Mouse (Mus musculus) spleen, adult 18-20 months (tissue): ENCODE results near the gene Aldh9a1.
"Not testable (repeated sequence)": the region's sequence is repeated elsewhere in the genome, so short reads cannot be mapped to it uniquely, and the experiment has no call there.

Experiments
- DNase-seq, 2 experiments: peaks; one replicate each; pipeline ENCODE4 v3.0.0; 2022; ENCODE audit warnings: mixed read lengths in 2 of 2

Gene Aldh9a1

GRCm38 (mm10) chr1:167349815-167350596, at the start of gene Aldh9a1:
TSS of gene Aldh9a1 (plus strand) at chr1:167349991.
- DNase-seq, result peak; percentile 74 to 85

- no peak for DNase-seq
Measured at GRCm38 (mm10) chr1:167300122-167300521, 49.7 kb upstream of the Aldh9a1 start.

DNA sequence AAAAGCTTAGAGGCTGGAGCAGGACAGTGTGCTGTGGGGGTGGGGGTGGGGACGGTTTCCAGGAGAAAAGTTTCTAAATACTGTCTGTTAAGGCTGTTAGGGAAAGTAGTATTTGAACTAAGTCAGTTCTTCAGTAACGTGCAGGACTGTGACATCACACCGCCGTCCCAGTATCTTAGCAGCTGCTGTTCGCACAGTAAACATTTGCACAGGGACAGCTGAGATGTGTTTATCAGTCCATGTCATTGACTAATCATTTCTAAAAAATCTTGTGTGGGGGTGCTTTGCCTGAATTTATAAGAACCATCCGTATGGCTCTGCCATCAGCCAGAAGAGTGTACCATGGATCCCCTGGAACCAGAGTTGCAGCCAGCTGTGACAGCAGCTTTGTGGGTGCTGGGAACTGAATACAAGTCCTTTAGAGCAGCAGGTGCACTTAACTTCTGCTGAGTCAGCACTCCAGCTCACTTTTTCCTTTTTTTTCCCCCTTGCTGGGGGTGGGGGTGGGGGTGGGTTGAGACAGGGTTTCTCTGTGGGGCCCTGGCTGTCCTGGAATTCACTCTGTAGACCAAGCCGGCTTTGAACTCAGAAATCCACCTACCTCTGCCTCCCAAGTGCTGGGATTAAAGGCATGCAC, 44.2 kb upstream of the Aldh9a1 start:
- no peak for DNase-seq

DNA sequence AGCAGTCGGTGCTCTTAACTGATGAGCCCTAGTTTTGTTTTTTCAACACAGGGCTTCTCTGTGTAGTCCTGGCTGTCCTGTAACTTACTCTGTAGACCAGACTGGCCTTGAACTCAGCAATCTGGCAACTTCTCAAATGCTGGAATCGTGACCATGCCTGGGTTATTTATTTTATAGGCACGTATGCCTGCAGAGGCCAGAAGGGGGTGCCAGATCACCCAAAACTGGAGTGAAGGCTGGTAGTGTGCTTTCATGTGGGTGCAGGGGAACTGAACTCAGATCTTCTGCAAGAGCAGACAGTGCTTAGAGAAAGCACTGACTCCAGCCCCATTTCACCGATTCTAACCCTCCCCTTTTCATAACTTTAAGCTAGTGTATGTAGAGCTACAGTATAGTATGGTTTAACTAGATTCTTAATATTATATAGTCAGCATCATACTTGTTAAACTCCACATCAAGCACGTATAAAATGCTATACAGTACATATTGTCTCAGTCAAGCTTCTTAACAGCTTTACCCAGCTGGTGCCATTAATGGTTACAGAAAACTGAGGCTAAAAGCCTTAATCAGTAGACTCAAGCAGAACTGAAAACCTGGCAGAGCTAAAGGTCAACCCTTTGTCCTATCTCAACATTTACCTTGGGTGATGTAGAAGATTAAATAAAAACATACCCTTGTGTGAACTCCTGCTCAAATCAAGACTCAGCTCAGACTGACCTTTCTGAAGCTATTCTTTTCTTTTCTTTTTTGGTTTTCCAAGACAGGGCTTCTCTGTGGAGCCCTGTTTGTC, 43.1 kb upstream of the Aldh9a1 start:
- peak; percentile 47 to 66 for DNase-seq

DNA sequence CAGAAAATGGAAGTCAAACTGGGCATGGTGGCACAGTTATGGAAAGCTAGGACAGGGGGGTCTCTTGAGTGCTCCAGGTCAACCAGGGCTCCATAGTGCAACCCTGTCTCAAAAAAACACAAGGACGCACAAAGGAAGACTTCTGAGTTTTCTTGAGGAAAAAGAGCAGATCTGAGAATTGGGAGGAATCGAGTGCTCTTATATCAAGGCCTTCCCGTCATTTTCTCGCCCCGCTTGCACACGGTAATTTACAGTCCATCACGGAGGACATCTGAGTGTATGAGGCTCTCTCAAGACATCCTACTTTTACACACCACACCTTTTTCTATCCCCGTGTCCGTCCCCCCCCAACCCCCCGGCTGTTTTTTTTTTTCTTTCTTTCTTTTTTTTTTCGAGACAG, 42.1 kb upstream of the Aldh9a1 start:
- DNase-seq, result no peak

GRCm38 (mm10) chr1:167308261-167309054, 41.3 kb upstream of the Aldh9a1 start, which contains the start of gene Tmco1:
TSS of gene Tmco1 (plus strand) at chr1:167308378.
- DNase-seq, result peak; percentile 93 to 95

DNA sequence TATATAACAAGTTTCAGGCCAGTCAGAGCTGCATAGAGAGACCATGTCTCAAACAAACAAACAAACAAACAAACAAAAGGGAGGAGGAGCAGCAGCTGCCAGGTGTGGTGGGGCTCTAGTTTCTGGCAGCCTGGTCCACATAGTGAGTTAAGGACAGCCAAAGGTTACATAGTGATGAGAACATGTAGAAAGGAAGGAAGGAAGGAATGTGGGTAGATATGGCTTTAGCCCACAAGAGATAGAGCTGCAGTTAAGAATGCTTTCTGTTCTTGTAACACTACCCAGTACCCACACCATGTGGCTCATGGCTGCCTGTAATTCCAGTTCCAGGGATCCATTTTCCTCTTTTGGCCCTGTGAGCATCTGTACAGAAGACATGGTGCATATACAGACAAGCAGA, 37.4 kb upstream of the Aldh9a1 start:
- DNase-seq, result no peak

GRCm38 (mm10) chr1:167313220-167313619, 36.6 kb upstream of the Aldh9a1 start:
- no peak for DNase-seq

DNA sequence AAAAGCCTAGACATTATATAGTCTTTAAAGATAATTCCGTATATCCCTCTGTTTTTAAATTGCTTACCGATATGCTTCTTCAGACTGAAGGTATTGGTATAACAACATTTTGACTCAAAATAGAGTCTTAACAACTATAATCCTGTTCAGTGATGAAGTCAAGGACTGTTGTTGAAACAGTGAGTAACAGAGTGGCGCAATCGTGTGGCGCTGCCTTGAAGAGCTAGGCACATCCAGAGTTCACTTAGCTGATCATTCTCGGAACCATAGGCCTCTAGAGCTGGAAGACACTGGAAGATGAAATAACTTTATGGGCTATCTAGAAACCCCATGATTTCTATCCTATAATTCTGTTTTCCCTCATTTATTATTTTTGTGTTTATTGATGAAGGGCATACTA, 28.1 kb upstream of the Aldh9a1 start:
- DNase-seq, result no peak

DNA sequence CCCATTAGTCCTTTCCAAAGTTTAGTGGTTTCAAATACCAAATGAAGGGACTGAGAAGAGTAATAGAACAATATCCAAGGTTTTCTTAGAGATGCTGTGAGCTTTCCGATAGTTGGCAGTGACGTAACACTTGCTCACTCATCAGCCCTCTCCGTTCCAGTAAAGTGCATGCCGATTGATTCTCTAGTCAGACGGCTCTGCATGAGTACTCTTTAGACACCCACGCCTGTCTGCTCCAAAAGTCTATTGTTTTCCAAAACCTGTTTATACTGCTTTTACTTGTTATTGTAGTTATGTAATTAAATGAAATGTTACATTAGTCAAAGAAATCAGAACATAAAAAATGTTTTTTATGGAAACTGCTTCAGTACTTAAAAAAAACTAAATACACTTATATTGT, 21.0 kb upstream of the Aldh9a1 start:
- DNase-seq, result no peak

GRCm38 (mm10) chr1:167331106-167331505, 18.7 kb upstream of the Aldh9a1 start:
- no peak for DNase-seq

GRCm38 (mm10) chr1:167336398-167336797, 13.4 kb upstream of the Aldh9a1 start:
- DNase-seq, result no peak

GRCm38 (mm10) chr1:167337463-167338095, 12.2 kb upstream of the Aldh9a1 start:
- peak; percentile 50 to 76 for DNase-seq

GRCm38 (mm10) chr1:167339177-167339781, 10.5 kb upstream of the Aldh9a1 start:
- DNase-seq, result no peak

DNA sequence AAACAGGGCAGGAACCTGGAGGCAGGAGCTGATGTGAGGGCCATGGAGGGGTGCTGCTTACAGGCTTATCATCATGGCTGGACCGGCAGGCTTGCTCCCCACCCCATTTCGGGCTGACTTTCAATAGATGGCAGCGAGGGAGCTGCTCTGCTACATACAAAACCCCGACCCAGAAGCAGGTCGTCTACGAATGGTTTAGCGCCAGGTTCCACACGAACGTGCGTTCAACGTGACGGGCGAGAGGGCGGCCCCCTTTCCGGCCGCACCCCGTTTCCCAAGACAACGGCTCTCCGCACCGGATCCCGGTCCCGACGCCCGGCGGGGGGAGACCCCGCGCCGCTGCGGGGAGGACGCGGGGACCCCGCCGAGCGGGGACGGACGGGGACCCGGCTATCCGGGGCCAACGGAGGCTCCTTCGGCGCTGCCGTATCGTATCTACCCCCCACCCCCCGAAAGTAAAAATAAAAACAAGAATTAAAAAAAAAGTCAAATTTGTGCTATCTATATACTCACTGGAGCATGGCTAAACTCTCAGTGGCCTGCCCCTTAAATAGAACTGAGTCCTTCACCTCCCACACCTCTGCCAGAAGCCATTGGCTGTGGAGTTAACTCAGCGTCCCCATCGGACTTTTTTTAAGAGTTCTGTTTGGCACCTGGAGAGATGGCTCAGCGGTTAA, 9.5 kb upstream of the Aldh9a1 start:
- no peak for DNase-seq

DNA sequence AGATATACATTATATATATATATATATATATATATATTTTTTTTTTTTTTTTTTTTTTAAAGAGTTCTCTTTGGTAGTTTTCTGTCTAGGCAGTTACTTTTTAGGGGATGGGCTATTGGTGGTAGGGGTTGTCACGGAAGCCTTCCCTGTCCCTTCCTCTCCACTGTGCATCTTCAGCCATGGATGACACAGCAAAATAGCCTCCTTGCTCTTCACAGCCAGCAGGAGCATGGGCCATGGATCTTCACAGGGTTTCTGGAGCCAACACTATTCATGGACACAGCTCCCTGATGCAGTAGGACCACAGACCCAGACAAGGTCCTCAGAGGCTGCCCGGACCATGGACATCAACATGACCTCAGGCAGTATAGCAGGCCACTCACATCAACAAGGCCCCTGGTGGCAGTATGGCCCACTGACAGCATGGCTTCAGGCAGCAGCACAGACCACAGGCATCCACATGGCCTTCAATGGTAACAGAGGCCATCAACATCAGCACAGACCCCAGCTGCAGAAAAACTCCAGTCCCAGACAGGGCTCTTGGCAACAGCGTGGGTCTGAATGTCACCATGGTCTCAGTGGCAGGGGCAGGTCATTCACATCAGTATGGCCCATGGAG, 8.8 kb upstream of the Aldh9a1 start:
- no peak for DNase-seq

GRCm38 (mm10) chr1:167342831-167343230, 7.0 kb upstream of the Aldh9a1 start:
- DNase-seq, result no peak

- DNase-seq, result not testable (repeated sequence)
Measured at GRCm38 (mm10) chr1:167345994-167346520, 3.7 kb upstream of the Aldh9a1 start.

DNA sequence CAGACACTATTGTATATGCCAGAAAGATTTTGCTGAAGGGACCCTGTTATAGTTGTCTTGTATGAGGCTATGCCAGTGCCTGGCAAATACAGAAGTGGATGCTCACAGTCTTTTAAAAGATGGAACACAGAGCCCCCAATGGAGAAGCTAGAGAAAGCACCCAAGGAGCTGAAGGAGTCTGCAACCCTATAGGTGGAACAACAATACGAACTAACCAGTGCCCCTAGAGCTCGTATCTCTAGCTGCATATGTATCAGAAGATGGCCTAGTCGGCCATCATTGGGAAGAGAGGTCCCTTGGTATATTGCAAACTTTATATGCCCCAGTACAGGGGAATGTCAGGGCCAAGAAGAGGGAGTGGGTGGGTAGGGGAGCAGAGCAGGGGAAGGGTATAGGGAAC, 585 bp upstream of the Aldh9a1 start:
- DNase-seq, result not testable (repeated sequence)
